Mouse (Mus musculus): Measurements from ENCODE around the gene 1810013L24Rik. TPM values are rescaled to one million over a fixed set of nuclear protein-coding genes. Genes with fewer than 3 reads are reported as not detected.
"Not testable (repeated sequence)": the region's sequence is repeated elsewhere in the genome, so short reads cannot be mapped to it uniquely, and the experiment has no call there.

1810013L24Rik gene
- polyA plus RNA-seq, 1 experiment from 2014 or later: 21.6 TPM

GRCm38 (mm10) chr16:8868506-8868905 lies 38.6 kb downstream of the 1810013L24Rik start:
- Histone ChIP-seq H3K9me3 (ENCODE audit: control insufficient read depth, low read length) (no peaks in the 10 kb centered on the region), H3K4me1 (ENCODE audit: control insufficient read depth, insufficient read depth, low read length) (no peaks in the 10 kb centered on the region), H3K9ac (ENCODE audit: low read length) (no peak overlapping the region), H3K36me3 (ENCODE audit: control insufficient read depth, insufficient read depth, low read length) (no peaks in the 10 kb centered on the region), H3K27me3 (ENCODE audit: control insufficient read depth, insufficient read depth, low read length) (no peaks in the 10 kb centered on the region), H3K4me3 (ENCODE audit: low read depth, low read length) (no peak overlapping the region), H3K4me2 (no peak overlapping the region), H3K27ac (ENCODE audit: low read depth, low read length) (no peak overlapping the region)
- DNase-seq (ENCODE audit: low spot score, missing footprints) (no peak), ATAC-seq (ENCODE audit: low FRiP score) (no peak)
- WGBS: 87% methylated on average over 3 of the region's 3 CpGs

DNA sequence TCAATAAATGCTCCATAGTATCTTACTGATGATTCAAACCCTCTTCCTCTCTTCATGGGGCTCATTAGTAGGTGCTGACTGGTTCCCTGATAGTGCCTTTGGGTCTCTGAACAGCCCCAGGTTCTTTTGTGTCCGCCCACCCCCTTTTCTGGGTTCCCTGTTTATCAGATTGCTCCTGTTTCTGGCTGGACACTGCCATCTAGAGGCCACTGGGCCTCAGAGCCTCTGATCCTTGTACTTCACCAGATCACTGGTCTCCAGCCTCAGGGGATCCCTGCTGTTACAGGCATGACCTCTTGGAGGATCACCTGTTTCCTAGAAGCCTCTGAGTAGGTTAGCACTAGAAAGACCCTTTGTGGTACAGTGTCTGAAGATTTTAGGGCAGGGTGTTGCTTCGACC lies 39.8 kb downstream of the 1810013L24Rik start:
- no peak overlapping the region for H3K4me3 ChIP-seq (ENCODE audit: low read depth, low read length)
- whole genome bisulfite sequencing: 29% methylated on average over 2 of the region's 2 CpGs
- no peaks in the 10 kb centered on the region for H3K36me3 ChIP-seq (ENCODE audit: control insufficient read depth, insufficient read depth, low read length)
- H3K9ac ChIP-seq (ENCODE audit: low read length): no peak overlapping the region
- no peak overlapping the region for H3K27ac ChIP-seq (ENCODE audit: low read depth, low read length)
- H3K4me1 ChIP-seq (ENCODE audit: control insufficient read depth, insufficient read depth, low read length): no peaks in the 10 kb centered on the region
- DNase-seq (ENCODE audit: low spot score, missing footprints): peak; percentile 91
- no peak overlapping the region for H3K4me2 ChIP-seq
- no peaks in the 10 kb centered on the region for H3K9me3 ChIP-seq (ENCODE audit: control insufficient read depth, low read length)
- H3K27me3 ChIP-seq (ENCODE audit: control insufficient read depth, insufficient read depth, low read length): no peaks in the 10 kb centered on the region
- peak; percentile 46 for ATAC-seq (ENCODE audit: low FRiP score)

DNA sequence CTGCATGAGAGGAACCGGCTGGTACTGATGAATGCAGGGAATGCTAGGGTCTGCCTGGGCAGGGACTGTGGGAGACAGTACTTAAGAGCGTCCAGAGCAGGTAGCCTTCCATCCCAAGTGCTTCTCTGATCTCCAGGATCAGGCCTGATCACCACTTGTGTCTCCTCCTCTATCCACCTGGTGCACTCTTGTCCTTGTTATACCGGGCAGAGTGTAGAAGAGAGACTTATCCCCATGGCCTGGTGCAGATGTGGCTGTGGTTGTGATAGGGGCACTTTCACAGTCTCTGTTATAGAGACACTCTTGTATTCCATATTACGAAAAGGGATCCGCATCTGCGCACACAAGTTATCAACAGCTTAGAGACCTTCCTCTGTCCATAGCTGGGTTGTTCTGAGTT lies 41.5 kb downstream of the 1810013L24Rik start:
- DNase-seq (ENCODE audit: low spot score, missing footprints) (peak; percentile 51), ATAC-seq (ENCODE audit: low FRiP score) (no peak)
- no peaks in the 10 kb centered on the region for H3K4me1 ChIP-seq (ENCODE audit: control insufficient read depth, insufficient read depth, low read length)
- no peaks in the 10 kb centered on the region for H3K27me3 ChIP-seq (ENCODE audit: control insufficient read depth, insufficient read depth, low read length)
- no peaks in the 10 kb centered on the region for H3K9me3 ChIP-seq (ENCODE audit: control insufficient read depth, low read length)
- 87% methylated on average over 6 of the region's 6 CpGs for WGBS
- no peaks in the 10 kb centered on the region for H3K36me3 ChIP-seq (ENCODE audit: control insufficient read depth, insufficient read depth, low read length)
- no peak overlapping the region for H3K9ac ChIP-seq (ENCODE audit: low read length)
- no peak overlapping the region for H3K27ac ChIP-seq (ENCODE audit: low read depth, low read length)
- H3K4me2 ChIP-seq: no peak overlapping the region
- H3K4me3 ChIP-seq (ENCODE audit: low read depth, low read length): no peak overlapping the region

DNA sequence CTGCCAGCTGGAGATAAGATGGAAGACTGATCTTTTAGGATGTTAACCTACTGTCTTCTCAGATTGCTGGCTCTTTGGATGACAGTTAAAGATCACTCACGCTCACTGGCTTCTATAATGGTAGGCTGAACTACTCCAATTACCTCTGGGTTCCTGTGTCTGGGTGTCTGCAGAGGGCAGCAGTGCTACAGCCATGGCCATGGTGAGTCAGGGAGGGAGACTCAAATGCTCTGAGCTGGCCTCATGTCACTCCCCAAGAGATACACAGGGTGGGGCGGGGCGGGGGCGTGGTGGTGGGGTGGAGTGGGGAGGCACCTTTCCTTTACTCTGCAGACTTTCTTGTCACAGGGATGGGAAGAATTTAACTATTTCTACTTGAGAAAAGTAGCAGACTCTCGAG lies 42.1 kb downstream of the 1810013L24Rik start:
- no peak overlapping the region for H3K4me2 ChIP-seq
- no peak overlapping the region for H3K27ac ChIP-seq (ENCODE audit: low read depth, low read length)
- no peak for ATAC-seq (ENCODE audit: low FRiP score)
- H3K36me3 ChIP-seq (ENCODE audit: control insufficient read depth, insufficient read depth, low read length): no peaks in the 10 kb centered on the region
- no peak overlapping the region for H3K9ac ChIP-seq (ENCODE audit: low read length)
- no peaks in the 10 kb centered on the region for H3K9me3 ChIP-seq (ENCODE audit: control insufficient read depth, low read length)
- no peaks in the 10 kb centered on the region for H3K27me3 ChIP-seq (ENCODE audit: control insufficient read depth, insufficient read depth, low read length)
- no peak overlapping the region for H3K4me3 ChIP-seq (ENCODE audit: low read depth, low read length)
- H3K4me1 ChIP-seq (ENCODE audit: control insufficient read depth, insufficient read depth, low read length): no peaks in the 10 kb centered on the region
- DNase-seq (ENCODE audit: low spot score, missing footprints): peak; percentile 49
- WGBS: 50% methylated on average over 5 of the region's 5 CpGs

DNA sequence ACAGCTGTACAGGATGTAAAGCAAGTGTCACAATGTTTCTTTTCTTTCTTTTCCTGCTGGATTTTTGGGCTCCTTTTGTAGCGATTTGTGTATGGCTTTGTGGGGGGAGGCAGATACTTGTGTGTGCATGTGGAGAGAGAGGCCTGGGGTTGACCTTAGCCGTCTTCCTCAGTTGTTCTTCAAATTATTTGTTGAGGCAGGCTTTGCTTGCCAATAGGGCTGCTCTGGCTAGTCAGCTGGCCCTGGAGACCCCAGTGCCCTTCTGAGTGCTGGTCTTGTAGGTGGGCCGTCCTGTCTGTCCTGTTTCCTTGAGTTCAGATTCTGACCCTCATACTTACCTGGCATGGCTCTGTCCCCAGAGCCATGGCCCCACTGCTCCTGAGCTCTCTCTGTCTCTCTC lies 42.6 kb downstream of the 1810013L24Rik start:
- 81% methylated on average over 3 of the region's 3 CpGs for WGBS
- Histone ChIP-seq H3K36me3 (ENCODE audit: control insufficient read depth, insufficient read depth, low read length) (no peaks in the 10 kb centered on the region), H3K4me1 (ENCODE audit: control insufficient read depth, insufficient read depth, low read length) (no peaks in the 10 kb centered on the region), H3K9ac (ENCODE audit: low read length) (no peak overlapping the region), H3K4me2 (no peak overlapping the region), H3K9me3 (ENCODE audit: control insufficient read depth, low read length) (no peaks in the 10 kb centered on the region), H3K27ac (ENCODE audit: low read depth, low read length) (no peak overlapping the region), H3K4me3 (ENCODE audit: low read depth, low read length) (no peak overlapping the region), H3K27me3 (ENCODE audit: control insufficient read depth, insufficient read depth, low read length) (no peaks in the 10 kb centered on the region)
- no peak for ATAC-seq (ENCODE audit: low FRiP score)
- DNase-seq (ENCODE audit: low spot score, missing footprints): peak; percentile 56

GRCm38 (mm10) chr16:8880076-8880475 lies 50.2 kb downstream of the 1810013L24Rik start:
- 16% methylated on average over 5 of the region's 5 CpGs for WGBS
- Histone ChIP-seq H3K27me3 (ENCODE audit: control insufficient read depth, insufficient read depth, low read length) (no peaks in the 10 kb centered on the region), H3K4me3 (ENCODE audit: low read depth, low read length) (no peak overlapping the region), H3K9ac (ENCODE audit: low read length) (no peak overlapping the region), H3K36me3 (ENCODE audit: control insufficient read depth, insufficient read depth, low read length) (no peaks in the 10 kb centered on the region), H3K9me3 (ENCODE audit: control insufficient read depth, low read length) (no peaks in the 10 kb centered on the region), H3K4me2 (no peak overlapping the region), H3K27ac (ENCODE audit: low read depth, low read length) (no peak overlapping the region), H3K4me1 (ENCODE audit: control insufficient read depth, insufficient read depth, low read length) (peaks cover 3% of the 10 kb centered on the region)
- DNase-seq (ENCODE audit: low spot score, missing footprints) (peak; percentile 91), ATAC-seq (ENCODE audit: low FRiP score) (no peak)

GRCm38 (mm10) chr16:8883674-8884241 lies 53.9 kb downstream of the 1810013L24Rik start:
- no peak overlapping the region for H3K4me3 ChIP-seq (ENCODE audit: low read depth, low read length)
- peaks cover 3% of the 10 kb centered on the region for H3K4me1 ChIP-seq (ENCODE audit: control insufficient read depth, insufficient read depth, low read length)
- 36% methylated on average over 11 of the region's 11 CpGs for WGBS
- no peaks in the 10 kb centered on the region for H3K27me3 ChIP-seq (ENCODE audit: control insufficient read depth, insufficient read depth, low read length)
- DNase-seq (ENCODE audit: low spot score, missing footprints): peak; percentile 100
- no peak overlapping the region for H3K9ac ChIP-seq (ENCODE audit: low read length)
- H3K9me3 ChIP-seq (ENCODE audit: control insufficient read depth, low read length): no peaks in the 10 kb centered on the region
- ATAC-seq (ENCODE audit: low FRiP score): peak; percentile 25; the same call in 1 of the 2 replicates
- no peak overlapping the region for H3K4me2 ChIP-seq
- no peaks in the 10 kb centered on the region for H3K36me3 ChIP-seq (ENCODE audit: control insufficient read depth, insufficient read depth, low read length)
- no peak overlapping the region for H3K27ac ChIP-seq (ENCODE audit: low read depth, low read length)

DNA sequence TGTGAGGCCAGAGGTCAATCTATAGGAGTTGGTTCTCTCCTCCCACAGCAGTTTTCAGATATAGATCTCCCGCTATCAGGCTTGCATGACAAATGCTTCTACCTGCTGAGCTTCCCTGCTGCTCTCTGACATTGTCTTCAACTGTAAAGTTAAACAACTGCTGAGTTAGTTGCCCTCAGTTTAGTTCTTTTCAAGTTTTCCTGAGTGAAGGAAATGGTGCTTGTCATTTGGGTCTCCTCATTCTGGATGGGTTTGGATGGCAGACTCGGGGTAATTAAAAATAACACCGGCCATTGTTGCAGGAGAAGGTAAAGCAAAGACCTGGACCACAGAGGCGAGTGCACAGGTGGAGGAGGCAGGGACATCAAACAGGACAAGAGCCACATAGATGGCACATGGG lies 64.3 kb downstream of the 1810013L24Rik start:
- H3K4me3 ChIP-seq (ENCODE audit: low read depth, low read length); DNase-seq (ENCODE audit: low spot score, missing footprints); H3K9me3 ChIP-seq (ENCODE audit: control insufficient read depth, low read length); H3K4me1 ChIP-seq (ENCODE audit: control insufficient read depth, insufficient read depth, low read length); H3K4me2 ChIP-seq; H3K27ac ChIP-seq (ENCODE audit: low read depth, low read length); H3K27me3 ChIP-seq (ENCODE audit: control insufficient read depth, insufficient read depth, low read length); H3K36me3 ChIP-seq (ENCODE audit: control insufficient read depth, insufficient read depth, low read length); H3K9ac ChIP-seq (ENCODE audit: low read length); ATAC-seq (ENCODE audit: low FRiP score): not testable (repeated sequence)
- WGBS: 56% methylated on average over 4 of the region's 4 CpGs

- Histone ChIP-seq H3K4me1 (ENCODE audit: control insufficient read depth, insufficient read depth, low read length) (no peaks in the 10 kb centered on the region), H3K27ac (ENCODE audit: low read depth, low read length) (no peak overlapping the region), H3K9ac (ENCODE audit: low read length) (no peak overlapping the region), H3K9me3 (ENCODE audit: control insufficient read depth, low read length) (no peaks in the 10 kb centered on the region), H3K27me3 (ENCODE audit: control insufficient read depth, insufficient read depth, low read length) (no peaks in the 10 kb centered on the region), H3K36me3 (ENCODE audit: control insufficient read depth, insufficient read depth, low read length) (no peaks in the 10 kb centered on the region), H3K4me2 (no peak overlapping the region), H3K4me3 (ENCODE audit: low read depth, low read length) (no peak overlapping the region)
- no peak for ATAC-seq (ENCODE audit: low FRiP score)
- DNase-seq (ENCODE audit: low spot score, missing footprints): no peak
- WGBS: 92% methylated on average over 4 of the region's 4 CpGs
Observed at GRCm38 (mm10) chr16:8895301-8895700, 65.4 kb downstream of the 1810013L24Rik start.
